Mouse (Mus musculus) heart, postnatal 36 days (tissue): ENCODE results near the gene Qser1. TPM values are rescaled to one million over a fixed set of nuclear protein-coding genes. Genes with fewer than 3 reads are reported as not detected.

Source experiments
- total RNA-seq, 2 experiments: library from RNA; stranded (reverse); gene quantifications; 2 replicates each; pipeline ENCODE4 v1.2.3; 2021

Gene Qser1
- total RNA-seq, 2 experiments from 2014 or later: 29.2 to 29.8 TPM

Other genes starting within 250 kb of the Qser1 start
- 10 to 100 TPM in 1 of 2 experiments, 1 to 10 TPM in 1; 10.0 to 10.7 TPM for gene Cstf3, start 226.2 kb downstream of the Qser1 start, total RNA-seq
- gene Tcp11l1, start 104.6 kb downstream of the Qser1 start, total RNA-seq: 1 to 10 TPM; 7.1 to 7.2 TPM
- gene Pin1rt1, start 100.4 kb downstream of the Qser1 start, total RNA-seq: not detected
- 1 to 10 TPM in 1 of 2 experiments, under 1 TPM in 1; 0.95 to 1.9 TPM for gene Depdc7, start 73.9 kb downstream of the Qser1 start, total RNA-seq
- gene Prrg4, start 33.1 kb upstream of the Qser1 start, total RNA-seq: 1 to 10 TPM in 1 of 2 experiments, under 1 TPM in 1; 0.70 to 1.7 TPM
- gene Ccdc73, start 51.0 kb upstream of the Qser1 start, total RNA-seq: 1 to 10 TPM; 3.1 to 4.8 TPM
- gene Eif3m, start 200.3 kb upstream of the Qser1 start, total RNA-seq: 100 to 1,000 TPM; 130 to 138 TPM